Mouse (Mus musculus) ES-Bruce4 (cell line): ENCODE results near the gene Adcy5.

ENCODE experiments used
- CTCF ChIP-seq: IDR thresholded peaks from one replicate; pipeline ENCODE4 v1.8.1; 2011; ENCODE audit warnings: low read depth, low read length
- EP300 ChIP-seq: IDR thresholded peaks from 2 replicates; pipeline ENCODE4 v1.6.1; 2011; ENCODE audit warnings: low read depth, low read length; ENCODE audit not compliant: insufficient read depth
- POLR2A ChIP-seq: IDR thresholded peaks from one replicate; pipeline ENCODE4 v1.8.1; 2011; ENCODE audit warnings: low read length; ENCODE audit not compliant: insufficient read depth

DNA sequence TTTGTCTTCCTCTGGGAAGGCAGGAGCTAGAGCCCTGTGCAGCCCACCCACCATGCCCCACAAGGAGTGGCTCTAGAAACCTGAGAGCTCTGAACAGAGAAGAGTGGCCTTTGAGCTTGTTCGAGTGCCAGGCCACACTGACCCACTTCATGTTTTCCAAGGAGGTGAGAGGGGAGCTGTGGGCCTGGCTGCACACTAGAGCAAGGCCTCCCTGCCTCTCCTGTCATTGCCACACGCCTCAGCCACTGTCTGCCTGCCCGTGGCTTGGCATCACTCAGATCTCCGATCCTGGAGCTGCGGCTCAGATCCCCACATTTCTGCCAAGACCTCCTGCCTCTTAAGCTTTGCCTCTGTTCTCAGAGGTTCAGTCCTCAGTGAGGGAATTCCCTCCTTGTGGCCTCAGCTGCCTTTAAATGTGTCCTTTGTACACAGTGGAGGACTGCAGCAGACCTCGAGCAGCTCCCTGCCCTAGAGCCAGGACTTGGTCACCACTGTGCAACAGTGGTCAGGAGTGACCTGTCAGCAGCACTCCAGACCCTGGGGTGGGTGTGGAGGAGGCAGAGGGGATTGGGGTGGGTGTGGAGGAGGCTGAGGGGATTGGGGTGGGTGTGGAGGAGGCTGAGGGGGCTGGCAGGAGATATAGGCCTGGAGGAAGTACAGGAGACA, 62.3 kb downstream of the Adcy5 start:
- TF ChIP-seq CTCF (no peak), POLR2A (no peak), EP300 (no peak)
